Mouse (Mus musculus) mesoderm, embryonic 11.5 days (tissue): ENCODE measurements around the gene Ptpn5.

Source experiments
- DNase-seq: peaks from one replicate; pipeline ENCODE4 v3.0.0-alpha.2; 2012; ENCODE audit warnings: low read depth, low spot score

Ptpn5 gene

DNA sequence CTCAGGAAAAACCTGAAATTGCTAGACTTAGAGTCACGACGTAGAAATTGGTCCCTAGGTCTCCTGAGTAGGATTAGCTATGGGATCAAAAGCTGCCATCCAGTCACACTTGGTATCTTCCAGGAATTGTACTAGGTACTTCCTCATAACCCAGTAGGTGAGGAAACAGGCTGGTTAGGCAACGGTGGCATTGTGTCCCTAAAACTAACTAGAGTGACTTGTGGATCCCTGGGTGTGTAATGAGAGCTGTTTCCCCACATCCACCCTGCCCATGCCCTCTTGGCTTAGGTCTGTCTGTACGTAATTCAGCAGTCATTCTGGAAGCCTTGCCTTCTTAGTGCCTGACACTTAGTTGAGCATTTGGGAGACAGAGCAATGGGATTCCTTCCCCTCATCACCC is 77.2 kb downstream of the Ptpn5 start:
- DNase-seq = no peak

DNA sequence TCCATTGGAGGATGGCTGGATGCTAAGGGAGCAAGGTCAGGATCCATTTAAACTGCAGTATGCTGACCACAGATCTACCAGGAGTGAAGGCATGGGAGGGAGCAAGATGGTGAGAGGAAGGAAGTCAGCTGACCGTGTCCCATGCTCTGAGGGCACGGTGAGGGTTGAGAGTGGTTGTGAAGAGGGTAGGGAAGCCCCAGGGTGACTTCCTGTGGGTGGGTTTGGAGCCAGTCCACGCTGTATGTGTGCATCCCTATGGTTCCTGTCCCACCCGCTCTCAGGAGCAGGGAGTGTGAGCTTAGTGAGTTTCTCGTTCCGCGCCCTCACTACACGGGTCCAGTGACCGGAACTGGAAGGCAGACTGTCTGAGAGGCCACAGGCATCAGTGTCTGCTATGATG is 77.7 kb downstream of the Ptpn5 start:
- DNase-seq = no peak

DNA sequence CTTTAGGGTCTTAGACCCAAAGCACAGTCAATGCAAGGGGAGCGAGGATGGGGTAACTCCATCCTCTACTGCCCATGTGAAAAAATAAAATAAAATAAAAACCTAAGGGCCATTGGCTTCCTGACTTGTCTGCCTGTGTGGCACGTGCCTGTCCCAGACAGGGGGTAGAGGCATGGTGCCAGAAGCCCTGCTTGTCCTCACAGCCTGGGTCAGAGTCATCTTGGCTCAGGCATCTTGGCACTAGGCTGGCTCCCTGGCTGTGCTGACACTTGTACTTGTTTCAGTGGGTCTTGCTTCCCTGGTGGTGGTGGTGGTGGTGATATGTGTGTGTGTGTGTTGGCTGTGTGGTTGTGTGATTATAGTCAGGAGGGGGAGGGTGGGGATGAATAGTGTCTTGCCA is 78.8 kb downstream of the Ptpn5 start:
- no peak for DNase-seq

DNA sequence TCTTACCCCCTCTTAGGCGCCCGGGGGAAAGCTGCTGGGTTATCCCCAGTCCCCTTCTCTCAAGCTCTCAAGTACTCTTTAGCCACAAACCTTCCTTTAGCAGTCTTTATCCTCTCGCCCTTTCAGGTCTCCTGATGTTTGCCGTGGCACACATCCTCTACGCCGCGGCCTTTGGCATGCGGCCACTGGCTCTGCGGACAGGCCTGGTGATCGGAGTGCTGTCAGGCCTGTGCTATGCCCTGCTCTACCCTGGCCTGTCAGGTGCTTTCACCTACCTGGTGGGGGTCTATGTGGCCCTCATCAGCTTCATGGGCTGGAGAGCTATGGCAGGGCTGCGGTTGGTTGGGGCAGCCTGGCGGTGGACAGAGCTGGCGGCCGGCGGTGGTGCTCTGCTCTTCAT is 80.2 kb downstream of the Ptpn5 start:
- DNase-seq = no peak

DNA sequence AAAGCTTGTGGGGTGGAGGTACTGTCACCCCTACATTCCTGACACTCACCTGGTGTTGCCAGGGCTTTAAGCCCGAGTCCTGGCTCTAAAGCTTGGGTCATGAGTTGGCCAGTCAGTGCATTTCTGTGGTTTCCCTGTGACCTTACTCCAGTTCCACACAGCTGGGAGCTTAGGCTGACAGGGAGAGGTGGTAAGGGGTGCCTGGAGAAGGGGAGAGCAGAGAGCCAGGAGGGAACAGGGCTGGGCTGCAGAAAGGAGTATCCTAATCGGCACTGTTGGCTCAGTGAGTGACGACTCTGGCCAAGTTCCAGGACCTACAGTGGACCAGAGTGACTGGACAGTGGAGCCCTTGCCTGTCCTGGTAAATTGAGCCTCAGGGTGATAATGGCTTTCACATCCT is 81.2 kb downstream of the Ptpn5 start:
- no peak for DNase-seq

DNA sequence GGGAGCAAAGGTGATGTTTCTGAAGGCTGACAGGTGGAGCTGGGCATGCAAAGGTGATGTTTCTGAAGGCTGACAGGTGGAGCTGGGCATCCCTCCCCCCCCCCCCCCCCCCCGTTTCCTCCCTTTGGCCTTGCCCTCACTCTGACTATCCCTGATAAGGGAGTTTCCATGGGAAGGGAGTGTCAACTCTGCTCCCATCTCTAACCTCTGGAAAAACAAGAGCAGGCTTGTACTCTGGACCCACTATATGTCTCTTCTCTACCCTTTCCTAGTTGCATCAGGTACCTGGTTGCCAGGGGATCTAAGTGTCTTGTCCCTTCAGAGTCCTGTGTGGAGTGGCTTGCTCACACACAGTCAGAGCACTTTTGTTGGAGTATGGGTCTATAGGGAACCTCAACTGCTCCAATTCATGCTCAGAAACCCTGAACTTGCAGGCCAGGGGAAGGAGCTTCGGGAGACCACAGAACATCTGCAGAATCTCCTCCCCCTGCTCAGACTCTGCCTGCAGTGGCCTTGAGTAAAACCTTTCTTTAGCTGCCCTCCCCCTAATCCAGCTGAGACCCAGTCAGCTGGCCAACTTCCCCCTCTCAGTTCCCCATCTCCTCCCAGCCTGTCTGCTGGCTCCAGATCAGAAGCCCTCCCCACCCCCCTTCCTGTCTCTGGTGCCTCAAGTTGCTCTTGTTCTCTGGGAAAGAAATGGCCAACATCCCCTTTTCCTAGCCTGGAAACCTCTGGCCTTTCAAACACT is 81.9 kb downstream of the Ptpn5 start:
- no peak for DNase-seq

DNA sequence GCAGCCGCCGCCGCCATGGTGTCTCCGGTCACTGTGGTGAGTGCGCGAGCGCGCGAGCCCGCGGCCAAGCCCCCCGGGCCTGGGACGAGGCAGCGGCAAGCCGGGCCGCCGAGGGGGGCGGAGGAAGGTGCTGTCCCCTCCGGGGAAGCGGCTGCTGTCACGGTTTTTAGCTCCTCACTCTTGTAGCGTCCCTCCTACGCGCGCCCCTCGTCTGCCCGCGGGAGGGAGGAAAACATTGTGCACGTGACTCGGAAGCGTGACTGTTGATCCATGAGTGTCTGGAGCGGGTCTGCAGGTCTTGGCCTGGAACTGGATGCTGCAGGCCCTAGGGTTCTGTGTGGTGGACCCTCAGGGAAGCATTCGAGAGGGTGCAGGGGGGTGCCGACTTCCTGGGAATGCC is 82.7 kb downstream of the Ptpn5 start:
- DNase-seq = peak; percentile 65

DNA sequence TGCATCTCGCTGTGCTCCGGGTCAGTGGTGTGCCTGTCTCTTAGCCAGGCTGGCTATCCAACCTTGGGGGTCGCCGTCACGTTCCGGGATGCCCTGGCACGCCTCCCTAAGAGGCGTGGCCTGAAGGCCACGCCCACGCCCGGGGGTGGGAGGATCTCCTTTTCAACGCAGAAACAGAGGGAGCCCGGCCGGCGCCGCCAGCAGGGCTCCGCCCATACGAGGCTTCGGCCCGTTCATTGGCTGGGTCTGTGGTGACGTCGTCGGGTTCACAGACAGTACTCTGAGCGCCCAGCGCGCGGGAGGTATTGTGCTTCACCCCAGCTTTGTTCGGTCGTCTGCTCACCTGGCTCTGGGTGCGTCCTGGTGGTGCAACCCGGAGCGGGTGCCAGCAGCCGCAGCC is 83.1 kb downstream of the Ptpn5 start, which contains the start of gene Tmem86a:
TSS of gene Tmem86a (plus strand) at position 236 of the 400 bp plus-strand sequence.
- DNase-seq = peak; percentile 99

DNA sequence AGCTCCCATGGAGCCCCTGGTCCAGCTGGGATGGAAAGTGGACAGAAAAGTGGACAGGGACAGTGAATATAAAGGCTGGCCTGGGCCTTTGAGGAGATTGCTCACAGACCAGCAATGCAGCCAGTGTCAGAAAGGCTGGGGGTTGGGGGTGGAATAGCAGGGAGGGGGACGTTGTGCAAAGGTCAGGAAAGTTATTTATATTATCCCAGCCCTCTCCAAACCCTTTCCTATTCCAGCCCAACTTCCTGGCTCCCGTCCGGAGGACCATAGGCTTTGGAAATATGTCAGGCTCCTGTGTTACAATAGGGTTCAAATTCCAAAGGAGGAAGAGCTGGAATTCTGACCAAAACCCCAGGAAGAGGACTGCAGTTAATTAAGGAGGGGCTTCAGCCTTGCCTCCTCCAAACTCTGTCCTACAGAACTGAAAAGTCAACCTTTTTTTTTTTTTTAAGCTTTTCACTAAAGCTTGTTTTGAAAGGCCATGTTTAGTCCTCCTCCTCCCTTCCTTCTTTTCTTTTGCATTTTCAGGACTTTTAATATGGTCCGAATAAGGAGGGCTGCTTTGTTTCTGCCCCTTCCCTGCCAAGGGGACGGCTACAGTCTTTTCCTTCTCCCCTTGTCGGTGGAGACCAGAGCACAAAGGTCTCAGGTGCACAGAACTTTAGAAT is 90.5 kb downstream of the Ptpn5 start:
- DNase-seq = no peak

DNA sequence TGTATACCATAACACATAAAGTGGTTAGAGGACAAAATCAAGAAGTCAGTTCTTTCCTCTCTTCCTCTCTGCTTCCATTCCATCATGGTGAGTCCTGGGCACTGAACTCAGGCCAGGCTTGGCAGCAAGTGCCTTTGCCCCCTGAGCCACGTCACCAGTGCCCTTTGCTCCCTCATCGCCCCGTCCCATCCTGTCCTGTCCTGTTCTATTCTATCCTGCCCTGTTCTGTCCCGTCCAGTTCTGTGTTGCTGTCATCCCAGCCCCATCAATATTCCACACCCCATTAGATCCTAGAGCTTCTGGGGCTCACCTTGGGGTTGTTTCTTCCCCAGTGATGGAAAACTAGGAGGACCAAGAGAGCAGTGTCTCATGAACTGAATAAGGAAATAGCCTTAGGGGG is 91.4 kb downstream of the Ptpn5 start:
- DNase-seq = no peak

DNA sequence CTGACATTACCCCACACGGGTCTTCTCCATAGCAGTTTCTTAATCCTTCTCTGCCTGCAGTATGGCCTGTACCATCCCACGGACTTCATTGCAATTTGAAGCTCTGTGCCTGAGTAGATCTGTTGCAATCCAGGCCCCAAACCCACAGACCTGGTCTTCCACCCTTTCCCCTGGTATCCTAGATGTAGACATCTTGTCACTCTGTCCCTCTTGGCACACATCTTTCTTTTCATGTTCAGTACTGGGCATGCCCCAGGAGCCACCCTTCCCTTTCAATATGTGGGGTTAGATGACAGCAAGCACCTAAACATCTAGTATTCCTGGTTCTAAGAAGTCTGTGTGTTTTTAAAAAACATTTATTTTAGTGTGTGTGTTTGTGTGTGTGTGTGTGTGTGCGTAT is 91.8 kb downstream of the Ptpn5 start:
- DNase-seq = no peak

DNA sequence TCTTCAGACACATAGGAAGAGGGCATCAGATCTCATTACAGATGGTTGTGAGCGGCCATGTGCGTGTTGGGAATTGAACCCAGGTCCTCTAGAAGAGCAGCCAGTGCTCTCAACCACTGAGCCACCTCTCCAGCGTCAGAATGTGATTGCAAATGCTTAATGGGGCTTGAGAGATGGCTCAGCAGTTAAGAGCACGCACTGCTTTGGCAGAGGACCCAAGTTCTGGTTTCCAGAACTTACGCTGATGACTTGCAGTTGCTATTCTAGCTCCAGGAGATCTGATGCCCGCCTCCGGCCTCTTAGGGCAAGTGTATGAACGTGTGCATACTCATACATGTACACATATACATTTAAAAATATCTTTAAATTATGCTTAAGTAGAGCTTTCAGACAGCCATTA is 98.1 kb downstream of the Ptpn5 start:
- DNase-seq = no peak

DNA sequence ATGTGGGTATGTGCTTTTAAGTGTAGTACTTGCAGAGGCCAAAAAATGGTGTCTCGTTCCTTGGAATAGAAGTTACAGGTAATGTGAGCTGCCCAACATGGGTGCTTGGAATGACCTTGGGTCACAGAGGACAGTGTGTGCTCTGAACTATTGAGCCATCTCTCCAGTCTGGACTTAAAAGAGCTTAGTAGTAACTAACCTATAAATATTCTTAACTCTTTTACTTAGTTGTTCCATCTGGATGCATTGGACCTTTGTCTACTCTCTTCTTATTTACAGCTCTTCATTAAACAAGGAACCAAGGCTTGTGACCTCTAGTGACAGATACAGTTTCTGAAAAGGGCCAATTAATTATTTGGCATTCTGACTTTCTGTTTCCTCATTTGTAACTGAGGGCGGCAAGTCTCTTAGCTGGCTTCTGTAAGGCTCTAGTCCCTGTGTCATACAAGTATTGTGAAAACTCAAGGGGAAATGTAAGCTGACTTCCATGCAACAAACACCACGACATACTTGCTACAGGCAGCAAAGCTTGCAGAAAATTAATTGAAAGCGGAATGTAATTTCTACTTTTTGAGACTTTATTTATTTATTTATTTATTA is 98.6 kb downstream of the Ptpn5 start:
- DNase-seq = no peak

DNA sequence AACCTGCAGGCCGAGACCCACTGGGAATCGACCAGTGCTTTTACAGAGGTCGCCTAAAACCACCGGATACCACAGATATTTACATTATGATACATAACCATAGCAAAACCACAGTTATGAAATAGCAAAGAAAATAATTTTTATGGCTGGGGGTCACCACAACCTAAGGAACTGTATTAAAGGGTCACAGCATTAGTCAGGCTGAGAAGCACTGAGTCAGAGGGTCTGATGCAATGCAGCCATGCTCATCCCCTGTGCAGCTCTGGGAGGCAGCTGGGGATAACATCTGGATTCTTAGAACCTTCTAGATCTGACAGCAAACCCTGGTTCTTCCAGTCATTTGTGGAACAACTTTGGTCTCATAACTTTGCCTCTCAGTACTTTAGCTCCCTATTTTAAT is 102.1 kb downstream of the Ptpn5 start:
- DNase-seq = no peak

DNA sequence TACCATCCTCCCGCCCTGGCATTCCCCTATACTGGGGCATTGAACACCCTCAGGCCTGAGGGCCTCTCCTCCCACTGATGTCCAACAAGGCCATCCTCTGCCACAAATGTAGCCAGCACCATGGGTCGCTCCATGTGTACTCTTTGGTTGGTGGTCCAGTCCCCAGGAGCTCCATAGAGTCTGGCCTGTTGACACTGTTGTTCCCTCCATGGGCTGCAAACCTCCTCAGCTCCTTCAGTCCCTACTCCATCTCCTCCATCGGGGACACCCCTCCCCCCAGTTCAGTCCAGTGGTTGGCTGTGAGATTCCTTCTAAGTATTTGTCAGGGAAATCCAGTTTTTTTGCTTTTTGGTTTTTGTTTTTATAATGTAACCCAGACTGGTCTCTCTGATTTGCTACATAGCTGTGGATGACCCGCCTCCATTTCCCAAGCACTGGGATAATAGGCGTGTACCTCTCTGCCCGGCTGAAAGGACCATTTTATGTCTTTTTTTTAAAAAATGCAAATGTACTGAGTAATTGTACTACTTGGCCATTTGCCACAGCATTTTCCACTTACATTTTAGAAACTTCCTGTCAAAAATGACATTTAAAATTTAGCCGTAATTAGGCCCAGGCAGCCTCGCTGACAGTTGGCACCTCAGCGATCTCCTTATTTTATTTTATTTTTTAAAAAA is 102.8 kb downstream of the Ptpn5 start:
- no peak for DNase-seq
